Mouse (Mus musculus): ENCODE measurements around the gene Zcchc13. TPM values are rescaled to one million over a fixed set of nuclear protein-coding genes. Genes with fewer than 3 reads are reported as not detected.

The Zcchc13 gene
- total RNA-seq (2012; rRNA removed), result not detected in 2 replicates

- Histone ChIP-seq H3K4me1 (ENCODE audit: control insufficient read depth in 2 of 2, insufficient read depth in 2 of 2, low read length in 2 of 2, poor library complexity in 1 of 2) (no peaks in the 10 kb centered on the region), H3K36me3 (ENCODE audit: control insufficient read depth, insufficient read depth, low read length, poor library complexity, severe bottlenecking) (no peaks in the 10 kb centered on the region), H3K9ac (ENCODE audit: insufficient read depth, low read depth, low read length, poor library complexity, severe bottlenecking) (0 out of 2 replicates have a peak within 1 kb of the TSS, but pooled peaks have one; percentile 5), H3K9me3 (ENCODE audit: control insufficient read depth, insufficient read depth, low read depth, low read length) (no peaks in the 10 kb centered on the region), H3K4me3 (ENCODE audit: insufficient read depth in 1 of 2, low read depth in 1 of 2, low read length in 2 of 2, poor library complexity in 1 of 2, severe bottlenecking in 1 of 2) (peak within 1 kb of the TSS in 1 of 2 experiments; percentile 38; a peak in 1 of 4 replicates), H3K27ac (ENCODE audit: insufficient read depth, low read depth, low read length, poor library complexity, severe bottlenecking) (no peak within 1 kb of the TSS)
- no peak for TF ChIP-seq ZC3H11A (IDR thresholded peaks at IDR 0.05; ENCODE audit: borderline replicate concordance, low read depth, low read length)
- TF ChIP-seq MAFK (IDR thresholded peaks at IDR 0.05; ENCODE audit: insufficient read depth, low read depth, low read length), result no peak
- peak; percentile 89 for TF ChIP-seq ZNF384 (IDR thresholded peaks at IDR 0.05; ENCODE audit: low read depth, low read length)
- TF ChIP-seq CHD2 (IDR thresholded peaks at IDR 0.05; ENCODE audit: low read depth, low read length), result no peak
- no peak for DNase-seq (ENCODE audit: low read depth, low spot score)
- in situ Hi-C loops (cut with MboI; ENCODE audit: low sequenced_read_pairs in 2 of 2, unreplicated experiment in 2 of 2), result no loop called here
Measured at GRCm38 (mm10) chrX:103630303-103630702, at the start of gene Zcchc13. Zcchc13 (plus strand) TSS chrX:103630586.

GRCm38 (mm10) chrX:103584262-103584661 lies 46.1 kb upstream of the Zcchc13 start:
- H3K27ac ChIP-seq (ENCODE audit: insufficient read depth, low read depth, low read length, poor library complexity, severe bottlenecking), result no peak overlapping the region
- in situ Hi-C loops (cut with MboI; ENCODE audit: low sequenced_read_pairs in 2 of 2, unreplicated experiment in 2 of 2), result no loop called here
- no peaks in the 10 kb centered on the region for H3K4me1 ChIP-seq (ENCODE audit: control insufficient read depth in 2 of 2, insufficient read depth in 2 of 2, low read length in 2 of 2, poor library complexity in 1 of 2)
- DNase-seq (ENCODE audit: low read depth, low spot score), result no peak
- no peaks in the 10 kb centered on the region; the same call in 1 of the 2 replicates for H3K36me3 ChIP-seq (ENCODE audit: control insufficient read depth, insufficient read depth, low read length, poor library complexity, severe bottlenecking)
- no peak overlapping the region for H3K4me3 ChIP-seq (ENCODE audit: insufficient read depth in 1 of 2, low read depth in 1 of 2, low read length in 2 of 2, poor library complexity in 1 of 2, severe bottlenecking in 1 of 2)
- no peak overlapping the region for H3K9ac ChIP-seq (ENCODE audit: insufficient read depth, low read depth, low read length, poor library complexity, severe bottlenecking)
- no peaks in the 10 kb centered on the region for H3K9me3 ChIP-seq (ENCODE audit: control insufficient read depth, insufficient read depth, low read depth, low read length)
- TF ChIP-seq ZC3H11A (IDR thresholded peaks at IDR 0.05; ENCODE audit: borderline replicate concordance, low read depth, low read length), result no peak
- TF ChIP-seq CHD2 (IDR thresholded peaks at IDR 0.05; ENCODE audit: low read depth, low read length), result no peak
- no peak for TF ChIP-seq HCFC1 (IDR thresholded peaks at IDR 0.05; ENCODE audit: borderline replicate concordance, insufficient read depth, low read length)
- TF ChIP-seq MAFK (IDR thresholded peaks at IDR 0.05; ENCODE audit: insufficient read depth, low read depth, low read length), result peak; percentile 77
- no peak for TF ChIP-seq ZNF384 (IDR thresholded peaks at IDR 0.05; ENCODE audit: low read depth, low read length)

GRCm38 (mm10) chrX:103592056-103592455 lies 38.3 kb upstream of the Zcchc13 start:
- Histone ChIP-seq H3K36me3 (ENCODE audit: control insufficient read depth, insufficient read depth, low read length, poor library complexity, severe bottlenecking) (peaks cover 3% of the 10 kb centered on the region), H3K4me3 (ENCODE audit: insufficient read depth in 1 of 2, low read depth in 1 of 2, low read length in 2 of 2, poor library complexity in 1 of 2, severe bottlenecking in 1 of 2) (no peak overlapping the region), H3K4me1 (ENCODE audit: control insufficient read depth in 2 of 2, insufficient read depth in 2 of 2, low read length in 2 of 2, poor library complexity in 1 of 2) (no peaks in the 10 kb centered on the region), H3K9ac (ENCODE audit: insufficient read depth, low read depth, low read length, poor library complexity, severe bottlenecking) (no peak overlapping the region), H3K27ac (ENCODE audit: insufficient read depth, low read depth, low read length, poor library complexity, severe bottlenecking) (no peak overlapping the region), H3K9me3 (ENCODE audit: control insufficient read depth, insufficient read depth, low read depth, low read length) (no peaks in the 10 kb centered on the region)
- DNase-seq (ENCODE audit: low read depth, low spot score), result no peak
- in situ Hi-C loops (cut with MboI; ENCODE audit: low sequenced_read_pairs in 2 of 2, unreplicated experiment in 2 of 2), result no loop called here
- TF ChIP-seq CHD2 (IDR thresholded peaks at IDR 0.05; ENCODE audit: low read depth, low read length) (no peak), ZC3H11A (IDR thresholded peaks at IDR 0.05; ENCODE audit: borderline replicate concordance, low read depth, low read length) (no peak), HCFC1 (IDR thresholded peaks at IDR 0.05; ENCODE audit: borderline replicate concordance, insufficient read depth, low read length) (no peak), ZNF384 (IDR thresholded peaks at IDR 0.05; ENCODE audit: low read depth, low read length) (no peak), MAFK (IDR thresholded peaks at IDR 0.05; ENCODE audit: insufficient read depth, low read depth, low read length) (no peak)

GRCm38 (mm10) chrX:103602553-103602952 lies 27.8 kb upstream of the Zcchc13 start:
- Histone ChIP-seq H3K4me1 (ENCODE audit: control insufficient read depth in 2 of 2, insufficient read depth in 2 of 2, low read length in 2 of 2, poor library complexity in 1 of 2) (no peaks in the 10 kb centered on the region), H3K27ac (ENCODE audit: insufficient read depth, low read depth, low read length, poor library complexity, severe bottlenecking) (no peak overlapping the region), H3K9ac (ENCODE audit: insufficient read depth, low read depth, low read length, poor library complexity, severe bottlenecking) (no peak overlapping the region), H3K4me3 (ENCODE audit: insufficient read depth in 1 of 2, low read depth in 1 of 2, low read length in 2 of 2, poor library complexity in 1 of 2, severe bottlenecking in 1 of 2) (no peak overlapping the region), H3K9me3 (ENCODE audit: control insufficient read depth, insufficient read depth, low read depth, low read length) (no peaks in the 10 kb centered on the region), H3K36me3 (ENCODE audit: control insufficient read depth, insufficient read depth, low read length, poor library complexity, severe bottlenecking) (peaks cover 6% of the 10 kb centered on the region)
- TF ChIP-seq MAFK (IDR thresholded peaks at IDR 0.05; ENCODE audit: insufficient read depth, low read depth, low read length) (no peak), CHD2 (IDR thresholded peaks at IDR 0.05; ENCODE audit: low read depth, low read length) (no peak), HCFC1 (IDR thresholded peaks at IDR 0.05; ENCODE audit: borderline replicate concordance, insufficient read depth, low read length) (no peak)
- in situ Hi-C loops (cut with MboI; ENCODE audit: low sequenced_read_pairs in 2 of 2, unreplicated experiment in 2 of 2), result no loop called here
- no peak for DNase-seq (ENCODE audit: low read depth, low spot score)

GRCm38 (mm10) chrX:103604211-103604610 lies 26.2 kb upstream of the Zcchc13 start:
- Histone ChIP-seq H3K27ac (ENCODE audit: insufficient read depth, low read depth, low read length, poor library complexity, severe bottlenecking) (no peak overlapping the region), H3K9ac (ENCODE audit: insufficient read depth, low read depth, low read length, poor library complexity, severe bottlenecking) (no peak overlapping the region), H3K4me3 (ENCODE audit: insufficient read depth in 1 of 2, low read depth in 1 of 2, low read length in 2 of 2, poor library complexity in 1 of 2, severe bottlenecking in 1 of 2) (no peak overlapping the region), H3K4me1 (ENCODE audit: control insufficient read depth in 2 of 2, insufficient read depth in 2 of 2, low read length in 2 of 2, poor library complexity in 1 of 2) (no peaks in the 10 kb centered on the region), H3K36me3 (ENCODE audit: control insufficient read depth, insufficient read depth, low read length, poor library complexity, severe bottlenecking) (peaks cover 3% of the 10 kb centered on the region), H3K9me3 (ENCODE audit: control insufficient read depth, insufficient read depth, low read depth, low read length) (no peaks in the 10 kb centered on the region)
- in situ Hi-C loops (cut with MboI; ENCODE audit: low sequenced_read_pairs in 2 of 2, unreplicated experiment in 2 of 2), result no loop called here
- no peak for DNase-seq (ENCODE audit: low read depth, low spot score)
- TF ChIP-seq HCFC1 (IDR thresholded peaks at IDR 0.05; ENCODE audit: borderline replicate concordance, insufficient read depth, low read length) (no peak), ZNF384 (IDR thresholded peaks at IDR 0.05; ENCODE audit: low read depth, low read length) (no peak), ZC3H11A (IDR thresholded peaks at IDR 0.05; ENCODE audit: borderline replicate concordance, low read depth, low read length) (no peak), CHD2 (IDR thresholded peaks at IDR 0.05; ENCODE audit: low read depth, low read length) (no peak), MAFK (IDR thresholded peaks at IDR 0.05; ENCODE audit: insufficient read depth, low read depth, low read length) (no peak)

Measured in ES-E14 (cell line).